Mouse (Mus musculus): Measurements from ENCODE around the gene Klk6. TPM values are rescaled to one million over a fixed set of nuclear protein-coding genes. Genes with fewer than 3 reads are reported as not detected.

Klk6 gene
- polyA plus RNA-seq, 1 experiment: not detected

DNA sequence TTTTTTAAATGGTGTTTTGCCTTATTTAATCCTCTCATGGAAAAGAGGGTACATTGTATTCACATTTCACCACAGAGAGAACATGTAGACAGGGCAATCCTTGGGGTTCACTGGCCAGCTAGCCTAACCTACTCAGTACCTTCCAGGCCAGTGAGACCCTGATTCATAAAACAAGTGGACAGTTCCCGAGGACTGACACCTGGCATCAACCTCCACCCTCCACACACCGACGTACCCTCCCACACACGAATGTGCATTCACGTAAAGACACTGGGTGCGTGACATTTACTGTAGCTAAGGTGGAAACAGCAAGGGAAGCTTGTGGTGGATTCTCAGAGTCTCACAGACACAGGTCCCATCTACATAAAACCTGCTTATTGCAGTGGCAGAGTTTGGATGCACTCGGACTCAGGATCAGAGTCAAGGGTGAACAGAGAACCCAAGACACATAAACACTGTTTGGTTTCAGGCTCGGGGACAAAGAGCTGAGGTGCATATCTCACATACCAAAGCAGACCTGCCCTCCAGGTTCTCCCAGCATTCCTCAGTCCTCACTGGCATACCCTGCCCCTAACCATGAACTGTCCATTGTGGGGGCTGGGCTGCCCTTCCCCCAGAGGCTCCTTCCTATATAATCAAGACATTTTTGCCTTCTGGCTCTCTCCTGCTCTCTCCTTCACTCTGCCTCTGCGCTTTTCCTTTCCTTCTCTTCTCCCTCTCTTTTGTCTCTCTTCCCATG is 30.5 kb downstream of the Klk6 start:
- H3K27ac ChIP-seq (ENCODE audit: insufficient read depth, low read length): no peak overlapping the region

GRCm38 (mm10) chr7:43855709-43856108 is 31.4 kb downstream of the Klk6 start:
- Histone ChIP-seq H3K4me1 (ENCODE audit: control insufficient read depth, insufficient read depth, low read length) (no peaks in the 10 kb centered on the region), H3K27ac (ENCODE audit: insufficient read depth, low read length) (no peak overlapping the region), H3K4me3 (ENCODE audit: insufficient read depth, low read length) (no peak overlapping the region)
- TF ChIP-seq CTCF (IDR thresholded peaks at IDR 0.05; ENCODE audit: borderline replicate concordance, insufficient read depth, low read length): no peak

More for the DNA sequence above, 30.5 kb downstream of the Klk6 start:
- no peak overlapping the region for H3K4me3 ChIP-seq (ENCODE audit: insufficient read depth, low read length)
- no peak for TF ChIP-seq POLR2A (IDR thresholded peaks at IDR 0.05; ENCODE audit: low read depth, low read length)
- TF ChIP-seq CTCF (IDR thresholded peaks at IDR 0.05; ENCODE audit: borderline replicate concordance, insufficient read depth, low read length): no peak
- no peaks in the 10 kb centered on the region for H3K4me1 ChIP-seq (ENCODE audit: control insufficient read depth, insufficient read depth, low read length)

- no peaks in the 10 kb centered on the region for H3K4me1 ChIP-seq (ENCODE audit: control insufficient read depth, insufficient read depth, low read length)
Observed at GRCm38 (mm10) chr7:43856307-43856706, 32.0 kb downstream of the Klk6 start.

DNA sequence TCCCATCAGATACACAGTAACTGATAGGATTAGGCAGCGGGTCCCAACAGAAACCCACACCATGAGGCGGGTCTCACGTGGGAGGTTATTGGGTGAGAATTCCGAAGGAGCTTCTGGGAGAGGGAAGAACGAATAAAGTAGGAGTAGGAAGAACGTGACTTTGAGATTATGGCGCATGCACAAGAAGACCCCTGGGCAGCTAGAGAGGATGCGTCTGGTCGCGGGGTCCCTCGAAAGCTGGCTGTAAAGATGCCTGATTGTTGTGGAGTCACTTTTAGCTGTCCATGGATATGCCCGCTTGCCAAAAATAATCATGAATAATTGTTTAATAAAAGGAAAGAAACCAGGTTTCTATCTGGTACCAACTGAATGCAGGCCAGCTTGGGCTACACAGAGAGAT is 33.2 kb downstream of the Klk6 start:
- Histone ChIP-seq H3K27ac (ENCODE audit: insufficient read depth, low read length) (no peak overlapping the region), H3K4me3 (ENCODE audit: insufficient read depth, low read length) (no peak overlapping the region), H3K4me1 (ENCODE audit: control insufficient read depth, insufficient read depth, low read length) (no peaks in the 10 kb centered on the region)
- no peak for TF ChIP-seq POLR2A (IDR thresholded peaks at IDR 0.05; ENCODE audit: low read depth, low read length)
- TF ChIP-seq CTCF (IDR thresholded peaks at IDR 0.05; ENCODE audit: borderline replicate concordance, insufficient read depth, low read length): no peak

More at GRCm38 (mm10) chr7:43856307-43856706, 32.0 kb downstream of the Klk6 start:
- TF ChIP-seq CTCF (IDR thresholded peaks at IDR 0.05; ENCODE audit: borderline replicate concordance, insufficient read depth, low read length) (no peak), POLR2A (IDR thresholded peaks at IDR 0.05; ENCODE audit: low read depth, low read length) (no peak)
- no peak overlapping the region for H3K27ac ChIP-seq (ENCODE audit: insufficient read depth, low read length)
- H3K4me3 ChIP-seq (ENCODE audit: insufficient read depth, low read length): no peak overlapping the region

DNA sequence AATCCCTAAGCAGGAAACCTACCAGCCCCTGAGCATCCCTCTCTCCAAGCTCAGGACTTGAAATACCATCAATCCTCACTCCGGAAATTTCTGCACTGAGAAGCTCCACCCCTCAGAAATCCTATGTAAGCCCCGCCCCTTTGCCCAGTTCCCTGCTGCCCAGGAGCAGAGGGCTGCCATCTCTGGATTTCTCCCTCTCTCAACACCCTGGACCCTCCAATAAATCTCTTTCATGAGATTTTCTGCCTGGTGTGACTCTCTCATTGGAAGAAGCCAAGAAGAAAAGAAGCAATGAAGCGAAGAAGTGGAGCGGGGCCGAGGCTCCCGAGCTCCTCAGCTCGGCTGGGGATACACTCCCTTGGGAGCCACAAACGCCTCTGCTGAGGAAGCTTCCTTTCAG is 36.1 kb downstream of the Klk6 start:
- Histone ChIP-seq H3K4me1 (ENCODE audit: control insufficient read depth, insufficient read depth, low read length) (no peaks in the 10 kb centered on the region), H3K4me3 (ENCODE audit: insufficient read depth, low read length) (no peak overlapping the region), H3K27ac (ENCODE audit: insufficient read depth, low read length) (no peak overlapping the region)
- TF ChIP-seq POLR2A (IDR thresholded peaks at IDR 0.05; ENCODE audit: low read depth, low read length) (no peak), CTCF (IDR thresholded peaks at IDR 0.05; ENCODE audit: borderline replicate concordance, insufficient read depth, low read length) (no peak)

- Histone ChIP-seq H3K27ac (ENCODE audit: insufficient read depth, low read length) (no peak overlapping the region), H3K4me3 (ENCODE audit: insufficient read depth, low read length) (no peak overlapping the region), H3K4me1 (ENCODE audit: control insufficient read depth, insufficient read depth, low read length) (no peaks in the 10 kb centered on the region)
- TF ChIP-seq POLR2A (IDR thresholded peaks at IDR 0.05; ENCODE audit: low read depth, low read length) (no peak), CTCF (IDR thresholded peaks at IDR 0.05; ENCODE audit: borderline replicate concordance, insufficient read depth, low read length) (peak; percentile 98)
Observed at GRCm38 (mm10) chr7:43873237-43873636, 48.9 kb downstream of the Klk6 start.

GRCm38 (mm10) chr7:43873674-43874073 is 49.4 kb downstream of the Klk6 start:
- Histone ChIP-seq H3K4me1 (ENCODE audit: control insufficient read depth, insufficient read depth, low read length) (no peaks in the 10 kb centered on the region), H3K27ac (ENCODE audit: insufficient read depth, low read length) (no peak overlapping the region), H3K4me3 (ENCODE audit: insufficient read depth, low read length) (no peak overlapping the region)
- TF ChIP-seq CTCF (IDR thresholded peaks at IDR 0.05; ENCODE audit: borderline replicate concordance, insufficient read depth, low read length) (no peak), POLR2A (IDR thresholded peaks at IDR 0.05; ENCODE audit: low read depth, low read length) (no peak)

GRCm38 (mm10) chr7:43874868-43875375 is 50.6 kb downstream of the Klk6 start:
- H3K27ac ChIP-seq (ENCODE audit: insufficient read depth, low read length): no peak overlapping the region
- H3K4me1 ChIP-seq (ENCODE audit: control insufficient read depth, insufficient read depth, low read length): no peaks in the 10 kb centered on the region
- H3K4me3 ChIP-seq (ENCODE audit: insufficient read depth, low read length): no peak overlapping the region
- TF ChIP-seq CTCF (IDR thresholded peaks at IDR 0.05; ENCODE audit: borderline replicate concordance, insufficient read depth, low read length) (no peak), POLR2A (IDR thresholded peaks at IDR 0.05; ENCODE audit: low read depth, low read length) (no peak)

- TF ChIP-seq POLR2A (IDR thresholded peaks at IDR 0.05; ENCODE audit: low read depth, low read length): no peak
- no peak overlapping the region for H3K4me3 ChIP-seq (ENCODE audit: insufficient read depth, low read length)
- H3K4me1 ChIP-seq (ENCODE audit: control insufficient read depth, insufficient read depth, low read length): no peaks in the 10 kb centered on the region
- no peak overlapping the region for H3K27ac ChIP-seq (ENCODE audit: insufficient read depth, low read length)
Observed at GRCm38 (mm10) chr7:43876444-43876843, 52.1 kb downstream of the Klk6 start.

- Histone ChIP-seq H3K4me1 (ENCODE audit: control insufficient read depth, insufficient read depth, low read length) (no peaks in the 10 kb centered on the region), H3K27ac (ENCODE audit: insufficient read depth, low read length) (no peak overlapping the region), H3K4me3 (ENCODE audit: insufficient read depth, low read length) (no peak overlapping the region)
- TF ChIP-seq CTCF (IDR thresholded peaks at IDR 0.05; ENCODE audit: borderline replicate concordance, insufficient read depth, low read length) (no peak), POLR2A (IDR thresholded peaks at IDR 0.05; ENCODE audit: low read depth, low read length) (no peak)
Observed at GRCm38 (mm10) chr7:43878281-43878680, 54.0 kb downstream of the Klk6 start.
